Mouse (Mus musculus): ENCODE results near the gene Hlx. TPM values are rescaled to one million over a fixed set of nuclear protein-coding genes. Genes with fewer than 3 reads are reported as not detected.

Hlx gene
- 1 to 10 TPM; 3.2 to 6.8 TPM for total RNA-seq (2021)
- long read RNA-seq, experiment 1, transcript Hlx-201 (4 exons, 2,278 nt) = major isoform, 7 of 7 reads
- long read RNA-seq, experiment 1, partial matches to known transcripts = 0 of 7 reads
- long read RNA-seq, experiment 1, other reads (novel, unspliced or antisense) = 0 of 7 reads
- long read RNA-seq, experiment 2, transcript Hlx-201 (4 exons, 2,278 nt) = major isoform, 10 of 10 reads
- long read RNA-seq, experiment 2, partial matches to known transcripts = 0 of 10 reads
- long read RNA-seq, experiment 2, other reads (novel, unspliced or antisense) = 0 of 10 reads

GRCm38 (mm10) chr1:184732556-184733049 lies at the start of gene Hlx:
Hlx (minus strand) TSS chr1:184732619.
- DNase-seq (ENCODE audit: low spot score) = peak; percentile 83

GRCm38 (mm10) chr1:184782161-184782513 lies 49.7 kb upstream of the Hlx start:
- DNase-seq (ENCODE audit: low spot score) = peak; percentile 29

- no peak for DNase-seq (ENCODE audit: low spot score)
These were observed 49.1 kb upstream of the Hlx start for GRCm38 (mm10) chr1:184781286-184782160.

- no peak for DNase-seq (ENCODE audit: low spot score)
These were observed 45.7 kb upstream of the Hlx start for GRCm38 (mm10) chr1:184778157-184778556.

GRCm38 (mm10) chr1:184777061-184777795 lies 44.8 kb upstream of the Hlx start:
- no peak for DNase-seq (ENCODE audit: low spot score)

GRCm38 (mm10) chr1:184775289-184775688 lies 42.9 kb upstream of the Hlx start:
- DNase-seq (ENCODE audit: low spot score) = no peak

GRCm38 (mm10) chr1:184771891-184772249 lies 39.5 kb upstream of the Hlx start:
- no peak for DNase-seq (ENCODE audit: low spot score)

GRCm38 (mm10) chr1:184771202-184771890 lies 38.9 kb upstream of the Hlx start:
- DNase-seq (ENCODE audit: low spot score) = peak; percentile 82

GRCm38 (mm10) chr1:184763866-184764265 lies 31.4 kb upstream of the Hlx start:
- no peak for DNase-seq (ENCODE audit: low spot score)

GRCm38 (mm10) chr1:184762941-184763340 lies 30.5 kb upstream of the Hlx start:
- DNase-seq (ENCODE audit: low spot score) = no peak

GRCm38 (mm10) chr1:184761988-184762387 lies 29.6 kb upstream of the Hlx start:
- no peak for DNase-seq (ENCODE audit: low spot score)

GRCm38 (mm10) chr1:184752671-184753070 lies 20.3 kb upstream of the Hlx start:
- no peak for DNase-seq (ENCODE audit: low spot score)

GRCm38 (mm10) chr1:184750114-184750664 lies 17.8 kb upstream of the Hlx start:
- DNase-seq (ENCODE audit: low spot score) = no peak

GRCm38 (mm10) chr1:184748692-184749152 lies 16.3 kb upstream of the Hlx start:
- DNase-seq (ENCODE audit: low spot score) = peak; percentile 71

GRCm38 (mm10) chr1:184737876-184738479 lies 5.6 kb upstream of the Hlx start:
- DNase-seq (ENCODE audit: low spot score) = peak; percentile 77

GRCm38 (mm10) chr1:184737228-184737627 lies 4.8 kb upstream of the Hlx start:
- DNase-seq (ENCODE audit: low spot score) = no peak

- no peak for DNase-seq (ENCODE audit: low spot score)
These were observed 3.8 kb upstream of the Hlx start for GRCm38 (mm10) chr1:184736260-184736659.

GRCm38 (mm10) chr1:184734991-184735920 lies 2.8 kb upstream of the Hlx start:
- no peak for DNase-seq (ENCODE audit: low spot score)

GRCm38 (mm10) chr1:184734067-184734830 lies 1.8 kb upstream of the Hlx start:
- DNase-seq (ENCODE audit: low spot score) = no peak

All from gastrocnemius, adult 18-20 months (tissue).